Mouse (Mus musculus) erythroblast, embryonic 14.5 days (primary cell): ENCODE results near the gene Abcc6.

ENCODE experiments used
- GATA1 ChIP-seq: IDR thresholded peaks from 2 replicates; pipeline ENCODE4 v1.6.1; 2012; ENCODE audit warnings: low read length, inconsistent platforms, mixed read lengths
- TAL1 ChIP-seq: IDR thresholded peaks from 3 replicates; pipeline ENCODE4 v1.6.1; 2012; ENCODE audit warnings: low read length, inconsistent platforms, mixed read lengths

GRCm38 (mm10) chr7:45921242-45921621, 108.9 kb downstream of the Abcc6 start, which contains the start of gene Emp3:
- TF ChIP-seq GATA1 (no peak), TAL1 (no peak)
